ENCODE assay signal across 8 mouse cellular contexts in genomic region chr1:75478497-75478896, GRCm38 (mm10). TPM values are rescaled to one million over a fixed set of nuclear protein-coding genes. Genes with fewer than 3 reads are reported as not detected.
DNase-seq lines count a peak whose midpoint lies in the region; ATAC-seq and TF ChIP-seq lines count a peak whose summit lies in the region.

No protein-coding gene starts in this region.

- WGBS in limb, embryonic 13.5 days, result under 1% methylated on average over 19 of the region's 25 CpGs
- under 1% methylated on average over 21 of the region's 25 CpGs for WGBS in midbrain, embryonic 15.5 days

- no peak for TF ChIP-seq CTCF in cortical plate, adult 2 months (IDR thresholded peaks at IDR 0.05; ENCODE audit: extremely low read depth, insufficient read depth, low read length)

- H3K27ac ChIP-seq in cortical plate, adult 2 months (ENCODE audit: insufficient read depth, low read length), result peak overlapping the region; percentile 96
- no peak overlapping the region for H3K27ac ChIP-seq in limb, embryonic 13.5 days
- H3K27ac ChIP-seq in midbrain, embryonic 15.5 days, result peak overlapping the region; percentile 84

- H3K9ac ChIP-seq in limb, embryonic 13.5 days, result peak overlapping the region; percentile 81
- peak overlapping the region; percentile 63 for H3K9ac ChIP-seq in midbrain, embryonic 15.5 days

- no peaks in the 10 kb centered on the region for H3K9me3 ChIP-seq in limb, embryonic 13.5 days
- H3K9me3 ChIP-seq in midbrain, embryonic 15.5 days, result no peaks in the 10 kb centered on the region

- TF ChIP-seq POLR2A in cortical plate, adult 2 months (IDR thresholded peaks at IDR 0.05; ENCODE audit: extremely low read depth, insufficient read depth, low read length), result no peak

- intact Hi-C loops in heart, postnatal 25 days (cut with DNase I), result loop anchor here (5.0 kb wide), 1 partner anchor 44 kb away; the partner anchor contains the start of gene Stk11ip
- intact Hi-C loops in heart, postnatal 14 days (cut with DNase I), result no loop called here

- peak overlapping the region; percentile 79 for H3K4me2 ChIP-seq in limb, embryonic 13.5 days (replicated peaks)
- H3K4me2 ChIP-seq in midbrain, embryonic 15.5 days, result peak overlapping the region; percentile 87

- peaks cover 44% of the 10 kb centered on the region for H3K27me3 ChIP-seq in limb, embryonic 13.5 days
- H3K27me3 ChIP-seq in midbrain, embryonic 15.5 days (replicated peaks), result 0 out of 2 replicates have a peak, but pooled peaks cover 7% of the 10 kb centered on the region

- DNase-seq in heart, adult 11 months, result peak; percentile 98
- DNase-seq in heart, postnatal 25 days (ENCODE audit: low spot score), result no peak
- peak; percentile 61 to 62 for DNase-seq in heart, postnatal 14 days
- DNase-seq in layer of hippocampus, postnatal 14 days (ENCODE audit: low spot score in 2 of 2), result no peak

- ATAC-seq in limb, embryonic 13.5 days (ENCODE audit: low FRiP score, low read depth), result no peak
- ATAC-seq in midbrain, embryonic 15.5 days (replicated peaks), result no peak
- no peak for ATAC-seq in megakaryocyte progenitor cell, adult 5-6 weeks (replicated peaks; ENCODE audit: poor library complexity)

- H3K4me3 ChIP-seq in cortical plate, adult 2 months (ENCODE audit: insufficient read depth, low read length), result peak overlapping the region; percentile 98
- peak overlapping the region; percentile 84 for H3K4me3 ChIP-seq in limb, embryonic 13.5 days
- peak overlapping the region; percentile 71 for H3K4me3 ChIP-seq in midbrain, embryonic 15.5 days

- no peaks in the 10 kb centered on the region for H3K4me1 ChIP-seq in cortical plate, adult 2 months (ENCODE audit: control insufficient read depth, insufficient read depth, low read length)
- H3K4me1 ChIP-seq in limb, embryonic 13.5 days, result peaks cover 38% of the 10 kb centered on the region
- H3K4me1 ChIP-seq in midbrain, embryonic 15.5 days, result peaks cover 53% of the 10 kb centered on the region

- peaks cover 33% of the 10 kb centered on the region for H3K36me3 ChIP-seq in limb, embryonic 13.5 days
- peaks cover 24% of the 10 kb centered on the region for H3K36me3 ChIP-seq in midbrain, embryonic 15.5 days (replicated peaks)

RNA-seq across cellular contexts. Expression of gene Chpf, which starts 0.6 kb away (rescaled TPM):
- total RNA-seq in heart, postnatal 25 days (2021), result 10 to 100 TPM; 26.4 to 28.2 TPM
- 78.0 and 81.6 TPM in 2 replicates for polyA plus RNA-seq in cortical plate, adult 2 months (2012; rRNA removed)
- 10 to 100 TPM; 29.5 to 30.1 TPM for total RNA-seq in heart, postnatal 14 days (2021)
- 37.5 and 37.7 TPM in 2 replicates for polyA plus RNA-seq in limb, embryonic 13.5 days (2015; fragmentation: Nextera tagmentation; extraction: Ambion mirVana)
- 42.3 and 45.8 TPM in 2 replicates for polyA plus RNA-seq in midbrain, embryonic 15.5 days (2015; fragmentation: Nextera tagmentation; extraction: Ambion mirVana)
- total RNA-seq in megakaryocyte progenitor cell, adult 5-6 weeks (2015), result 0.27 and 0.83 TPM in 2 replicates
- total RNA-seq in megakaryocyte progenitor cell, adult 5-6 weeks (2017), result 0.57 and 2.0 TPM in 2 replicates
- 10 to 100 TPM; 71.2 to 78.5 TPM for total RNA-seq in layer of hippocampus, postnatal 14 days (2021)

RNA-seq across cellular contexts. Expression of gene Tmem198, which starts 0.8 kb away (rescaled TPM):
- under 1 TPM; 0.42 to 0.61 TPM for total RNA-seq in heart, postnatal 25 days (2021)
- 103 and 108 TPM in 2 replicates for polyA plus RNA-seq in cortical plate, adult 2 months (2012; rRNA removed)
- under 1 TPM; 0.26 to 0.88 TPM for total RNA-seq in heart, postnatal 14 days (2021)
- 0.83 and 0.97 TPM in 2 replicates for polyA plus RNA-seq in limb, embryonic 13.5 days (2015; fragmentation: Nextera tagmentation; extraction: Ambion mirVana)
- polyA plus RNA-seq in midbrain, embryonic 15.5 days (2015; fragmentation: Nextera tagmentation; extraction: Ambion mirVana), result 59.2 and 60.0 TPM in 2 replicates
- total RNA-seq in megakaryocyte progenitor cell, adult 5-6 weeks (2015), result not detected in 2 replicates
- 2.9 TPM in 1 of 2 replicates, not detected in the other for total RNA-seq in megakaryocyte progenitor cell, adult 5-6 weeks (2017)
- 10 to 100 TPM; 53.3 to 62.5 TPM for total RNA-seq in layer of hippocampus, postnatal 14 days (2021)

RNA-seq across cellular contexts. Expression of gene Obsl1, which starts 27.8 kb away (rescaled TPM):
- 100 to 1,000 TPM; 147 to 150 TPM for total RNA-seq in heart, postnatal 25 days (2021)
- polyA plus RNA-seq in cortical plate, adult 2 months (2012; rRNA removed), result 32.9 and 34.5 TPM in 2 replicates
- 100 to 1,000 TPM; 166 to 172 TPM for total RNA-seq in heart, postnatal 14 days (2021)
- 85.1 and 86.4 TPM in 2 replicates for polyA plus RNA-seq in limb, embryonic 13.5 days (2015; fragmentation: Nextera tagmentation; extraction: Ambion mirVana)
- polyA plus RNA-seq in midbrain, embryonic 15.5 days (2015; fragmentation: Nextera tagmentation; extraction: Ambion mirVana), result 29.3 and 31.9 TPM in 2 replicates
- total RNA-seq in megakaryocyte progenitor cell, adult 5-6 weeks (2015), result 1.0 TPM in 1 of 2 replicates, not detected in the other
- 0.30 TPM in 1 of 2 replicates, not detected in the other for total RNA-seq in megakaryocyte progenitor cell, adult 5-6 weeks (2017)
- total RNA-seq in layer of hippocampus, postnatal 14 days (2021), result 10 to 100 TPM; 25.2 to 27.0 TPM

RNA-seq across cellular contexts. Expression of gene Asic4, which starts 28.3 kb away (rescaled TPM):
- not detected for total RNA-seq in heart, postnatal 25 days (2021)
- 4.6 and 8.3 TPM in 2 replicates for polyA plus RNA-seq in cortical plate, adult 2 months (2012; rRNA removed)
- not detected for total RNA-seq in heart, postnatal 14 days (2021)
- 0.65 and 0.80 TPM in 2 replicates for polyA plus RNA-seq in limb, embryonic 13.5 days (2015; fragmentation: Nextera tagmentation; extraction: Ambion mirVana)
- polyA plus RNA-seq in midbrain, embryonic 15.5 days (2015; fragmentation: Nextera tagmentation; extraction: Ambion mirVana), result 64.4 and 73.2 TPM in 2 replicates
- total RNA-seq in megakaryocyte progenitor cell, adult 5-6 weeks (2015), result not detected in 2 replicates
- total RNA-seq in megakaryocyte progenitor cell, adult 5-6 weeks (2017), result not detected in 2 replicates
- total RNA-seq in layer of hippocampus, postnatal 14 days (2021), result 10 to 100 TPM; 14.3 to 14.7 TPM

RNA-seq across cellular contexts. Expression of gene Inha, which starts 28.4 kb away (rescaled TPM):
- 1 to 10 TPM; 4.8 to 5.0 TPM for total RNA-seq in heart, postnatal 25 days (2021)
- 88.7 and 90.3 TPM in 2 replicates for polyA plus RNA-seq in cortical plate, adult 2 months (2012; rRNA removed)
- total RNA-seq in heart, postnatal 14 days (2021), result 1 to 10 TPM; 6.0 to 7.8 TPM
- polyA plus RNA-seq in limb, embryonic 13.5 days (2015; fragmentation: Nextera tagmentation; extraction: Ambion mirVana), result 14.2 and 14.3 TPM in 2 replicates
- 24.3 and 24.5 TPM in 2 replicates for polyA plus RNA-seq in midbrain, embryonic 15.5 days (2015; fragmentation: Nextera tagmentation; extraction: Ambion mirVana)
- not detected in 2 replicates for total RNA-seq in megakaryocyte progenitor cell, adult 5-6 weeks (2015)
- total RNA-seq in megakaryocyte progenitor cell, adult 5-6 weeks (2017), result not detected in 2 replicates
- 10 to 100 TPM; 20.3 to 22.6 TPM for total RNA-seq in layer of hippocampus, postnatal 14 days (2021)

Comparison
In these comparisons a context has a peak if more than half of its experiments do, and no peak if none do; other contexts are left out.
1. DNase-seq: peak in heart, adult 11 months (single experiment) and heart, postnatal 14 days (2 of 2); none in heart, postnatal 25 days (single experiment) and layer of hippocampus, postnatal 14 days (0 of 2).
2. RNA of gene Chpf, which starts 0.6 kb away (total RNA-seq): 71.2 to 78.5 TPM in layer of hippocampus, postnatal 14 days, 29.5 to 30.1 TPM in heart, postnatal 14 days and 26.4 to 28.2 TPM in heart, postnatal 25 days; 0.27 to 2.0 TPM in megakaryocyte progenitor cell, adult 5-6 weeks; every median in the first group is over 4 times any median in the second.
3. RNA of gene Tmem198, which starts 0.8 kb away (total RNA-seq): 53.3 to 62.5 TPM in layer of hippocampus, postnatal 14 days; 0.26 to 0.88 TPM in heart, postnatal 14 days, 0.42 to 0.61 TPM in heart, postnatal 25 days and 2.9 TPM in megakaryocyte progenitor cell, adult 5-6 weeks; every median in the first group is over 10 times any median in the second.
4. RNA of gene Obsl1, which starts 27.8 kb away (total RNA-seq): 166 to 172 TPM in heart, postnatal 14 days, 147 to 150 TPM in heart, postnatal 25 days and 25.2 to 27.0 TPM in layer of hippocampus, postnatal 14 days; 0.30 to 1.0 TPM in megakaryocyte progenitor cell, adult 5-6 weeks; every median in the first group is over 10 times any median in the second.
5. Peak in every context shown above with its lines, with median percentiles within 50 percentile points of each other: H3K4me3 ChIP-seq.